Mouse (Mus musculus): ENCODE data around the gene Sim1.

Sim1 gene

DNA sequence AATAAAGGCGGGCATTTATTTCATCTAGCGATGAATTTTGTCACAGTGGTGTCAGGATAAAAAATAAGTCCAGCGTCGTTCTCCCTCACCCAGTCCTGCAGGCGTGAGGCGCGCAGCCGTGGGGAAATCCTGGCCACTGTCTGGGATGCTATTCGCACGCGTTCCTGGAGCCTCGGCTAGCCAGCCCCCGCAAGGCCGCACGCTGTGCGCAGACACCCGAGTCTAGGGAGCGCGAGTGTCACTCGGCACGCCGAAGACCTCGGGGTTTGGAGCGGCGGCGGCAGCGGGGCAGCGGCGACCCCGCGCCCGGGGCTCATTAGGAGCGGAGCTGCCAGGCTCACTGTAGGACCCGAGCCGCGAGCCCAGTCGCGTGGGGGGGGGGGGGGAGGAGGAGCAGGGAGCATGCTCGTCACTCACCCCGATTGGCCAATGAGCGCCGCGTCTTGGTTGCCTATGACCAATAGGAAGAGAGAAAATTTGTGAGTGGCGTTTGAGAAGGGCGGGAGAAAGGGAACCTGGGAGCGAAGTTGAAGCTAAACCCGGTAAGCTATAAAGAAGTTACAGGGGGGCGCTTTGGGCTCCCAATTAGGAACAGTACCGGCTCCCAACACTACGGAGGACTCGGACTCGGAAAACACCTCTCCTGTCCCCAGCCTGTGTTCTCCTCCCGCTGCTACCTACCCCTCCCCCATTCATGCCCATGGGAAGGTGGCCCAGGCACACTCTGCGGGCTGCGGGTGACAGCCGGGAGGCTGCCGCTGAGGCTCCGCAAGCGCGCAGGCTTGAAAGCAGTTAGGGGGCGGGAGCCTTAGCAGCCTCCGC lies at the start of gene Sim1:
TSS of gene Sim1 (plus strand) at position 585 of the 822 bp plus-strand sequence.
- peak; percentile 95 for DNase-seq (ENCODE audit: low spot score)

DNA sequence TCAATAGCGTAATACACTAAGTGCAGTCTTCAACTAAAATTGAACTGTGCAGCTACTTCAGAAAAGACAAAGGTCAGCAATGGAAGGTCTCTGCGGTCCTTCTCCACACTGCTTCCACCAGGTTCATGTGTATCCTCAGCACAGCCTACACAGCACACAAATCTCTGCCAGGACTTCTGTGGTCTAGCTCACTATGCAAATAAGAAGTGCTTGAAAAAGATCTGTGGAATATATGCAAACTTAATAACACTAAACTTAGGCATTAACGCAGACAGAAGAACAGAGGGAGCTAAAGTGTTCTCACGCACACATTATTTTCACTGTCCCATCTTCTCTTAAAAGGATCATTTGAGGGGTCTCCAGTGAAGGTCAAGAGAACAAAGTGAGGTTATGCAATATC lies 26.4 kb upstream of the Sim1 start:
- peak; percentile 24 for DNase-seq (ENCODE audit: low spot score)

DNA sequence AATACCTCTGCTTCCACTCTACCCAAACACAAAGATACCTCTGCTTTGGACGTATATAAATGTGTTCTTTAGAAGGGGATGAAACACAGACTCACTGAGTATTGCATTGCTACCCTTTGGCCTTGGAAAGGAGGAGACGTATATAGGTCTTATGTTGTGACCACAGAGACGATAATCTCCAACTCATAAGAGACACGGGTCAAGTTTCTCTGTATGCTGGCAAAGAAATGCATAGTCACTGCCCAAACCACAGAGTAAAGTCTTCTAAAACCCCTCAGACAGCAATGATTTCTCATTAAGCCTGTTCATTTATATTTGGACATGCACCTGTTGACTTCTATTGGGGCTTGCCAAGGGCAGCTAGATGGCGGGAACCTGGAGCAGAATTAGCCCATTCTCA lies 17.6 kb upstream of the Sim1 start:
- DNase-seq (ENCODE audit: low spot score), result no peak

DNA sequence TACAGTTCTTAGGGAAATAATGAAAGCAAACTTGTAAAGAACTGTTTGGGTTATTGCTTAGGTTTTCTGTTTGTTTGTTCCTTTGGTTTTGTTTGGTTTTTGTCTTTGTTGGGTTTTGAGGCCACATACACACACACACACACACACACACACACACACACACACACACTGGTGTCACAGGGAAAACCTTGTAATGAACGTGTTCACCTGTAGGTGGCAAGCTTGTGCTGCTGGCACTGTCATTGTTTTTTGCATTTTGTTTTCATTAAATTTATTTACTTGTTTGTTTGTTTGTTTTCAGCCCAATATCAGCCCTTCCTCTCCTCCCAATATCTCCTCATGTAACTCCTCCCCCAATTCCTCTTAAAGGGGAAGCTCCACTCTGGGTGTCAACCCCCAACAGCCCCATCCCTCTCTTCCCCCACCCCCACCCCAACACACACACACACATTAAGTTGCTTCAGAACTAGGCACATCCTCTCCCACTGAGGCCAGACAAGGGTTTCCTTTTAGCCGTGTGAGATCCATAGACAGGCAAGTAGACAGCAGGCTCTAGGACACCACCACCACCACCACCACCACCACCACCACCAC lies 13.0 kb upstream of the Sim1 start:
- peak; percentile 37 for DNase-seq (ENCODE audit: low spot score)

DNA sequence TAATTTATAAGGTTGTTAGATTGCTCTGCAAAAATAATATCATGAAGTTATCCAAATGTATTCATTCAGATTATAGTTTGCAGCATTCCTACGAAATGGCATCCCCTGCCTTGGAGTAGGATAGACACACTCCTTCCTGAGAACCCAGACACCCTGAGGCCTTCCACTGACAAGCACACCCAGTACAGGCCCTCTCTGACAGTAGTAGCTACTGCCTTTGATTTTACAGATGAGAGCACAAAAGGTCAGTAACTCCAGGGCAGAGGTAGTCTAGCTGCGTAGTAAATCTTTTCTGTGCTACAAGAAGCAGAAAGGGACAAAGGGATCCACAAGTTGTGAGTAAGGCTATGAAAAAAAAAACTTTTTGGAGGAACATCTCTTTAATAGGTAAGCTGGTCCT lies 12.2 kb upstream of the Sim1 start:
- no peak for DNase-seq (ENCODE audit: low spot score)

DNA sequence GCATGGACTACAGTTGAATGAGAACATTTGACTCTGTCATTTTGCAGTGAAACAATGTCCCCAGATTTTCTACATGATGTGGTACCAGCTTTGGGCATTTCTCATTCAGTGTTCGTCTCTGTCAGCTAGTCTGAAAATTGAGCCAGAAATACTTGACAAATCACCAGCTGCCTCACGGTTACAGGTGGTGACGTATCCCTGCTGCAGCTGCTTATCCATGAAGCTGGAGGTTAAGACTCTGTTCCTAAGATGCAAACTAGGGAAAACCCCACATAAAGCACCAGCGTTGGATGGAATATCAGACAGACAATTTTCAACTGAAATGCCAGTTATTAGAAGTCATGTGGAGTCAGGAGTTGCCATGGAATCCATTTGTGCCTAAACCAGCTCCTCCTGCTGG lies 8.2 kb upstream of the Sim1 start:
- DNase-seq (ENCODE audit: low spot score), result no peak

DNA sequence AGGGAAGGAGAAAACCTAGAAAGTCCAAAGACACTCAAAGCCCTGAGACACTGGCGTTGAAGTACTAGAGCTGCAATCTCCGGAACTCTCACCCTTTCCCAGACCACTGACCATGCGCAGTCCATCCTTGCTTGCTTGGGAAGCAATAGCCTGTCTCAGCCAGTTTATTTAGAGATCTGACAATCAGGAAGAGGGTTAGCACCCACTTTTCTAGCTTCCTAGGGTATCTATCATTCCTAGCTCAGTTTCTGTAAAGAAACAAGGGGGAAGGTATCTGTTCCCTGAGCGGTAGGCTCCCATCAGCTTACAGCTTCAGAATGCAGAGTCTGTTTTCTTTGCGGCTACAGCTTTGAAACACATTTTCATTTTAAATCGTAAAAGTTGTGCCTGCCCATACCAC lies 3.9 kb upstream of the Sim1 start:
- peak; percentile 28 for DNase-seq (ENCODE audit: low spot score)

DNA sequence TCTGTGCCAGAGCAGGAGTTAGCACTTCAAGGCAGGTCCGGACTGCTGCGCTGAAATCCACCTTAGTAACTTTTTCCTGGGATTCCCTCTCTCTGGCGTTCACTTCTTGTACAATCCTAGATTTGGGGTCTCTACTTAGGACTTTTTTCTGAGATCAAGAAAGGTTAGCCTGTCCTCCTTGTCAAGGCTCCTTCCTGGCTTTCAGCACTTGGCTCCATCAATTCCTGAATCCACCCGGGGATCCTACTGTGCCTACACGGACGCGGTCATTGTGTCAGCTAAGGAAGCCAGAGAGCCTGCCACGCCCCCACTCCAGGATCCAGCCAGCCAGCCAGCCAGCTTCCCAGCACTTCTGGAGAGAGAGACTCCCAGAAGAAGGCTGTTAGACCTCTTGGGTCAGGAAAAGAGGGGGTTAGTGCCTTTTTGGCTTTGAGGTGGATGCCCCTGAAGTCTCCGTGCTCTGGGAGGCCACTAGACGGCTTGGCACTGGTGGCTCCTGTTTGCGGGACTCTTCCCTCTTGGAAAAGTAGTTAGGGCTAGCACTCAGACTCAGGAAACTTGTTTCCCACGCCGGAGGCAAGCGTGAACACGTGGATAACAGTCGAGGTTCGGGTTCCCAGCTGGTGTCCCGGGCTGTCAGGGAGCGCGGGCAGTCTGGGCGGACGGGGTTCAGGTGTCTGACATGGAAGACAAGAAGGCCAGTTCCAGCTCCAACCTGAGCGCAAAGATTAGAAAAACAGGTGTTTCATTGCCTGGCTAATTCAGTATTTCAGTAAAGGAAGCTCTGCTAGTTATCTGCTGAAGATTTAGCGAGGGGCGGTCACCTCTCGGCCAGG lies 2.5 kb upstream of the Sim1 start:
- peak; percentile 66 for DNase-seq (ENCODE audit: low spot score)

DNA sequence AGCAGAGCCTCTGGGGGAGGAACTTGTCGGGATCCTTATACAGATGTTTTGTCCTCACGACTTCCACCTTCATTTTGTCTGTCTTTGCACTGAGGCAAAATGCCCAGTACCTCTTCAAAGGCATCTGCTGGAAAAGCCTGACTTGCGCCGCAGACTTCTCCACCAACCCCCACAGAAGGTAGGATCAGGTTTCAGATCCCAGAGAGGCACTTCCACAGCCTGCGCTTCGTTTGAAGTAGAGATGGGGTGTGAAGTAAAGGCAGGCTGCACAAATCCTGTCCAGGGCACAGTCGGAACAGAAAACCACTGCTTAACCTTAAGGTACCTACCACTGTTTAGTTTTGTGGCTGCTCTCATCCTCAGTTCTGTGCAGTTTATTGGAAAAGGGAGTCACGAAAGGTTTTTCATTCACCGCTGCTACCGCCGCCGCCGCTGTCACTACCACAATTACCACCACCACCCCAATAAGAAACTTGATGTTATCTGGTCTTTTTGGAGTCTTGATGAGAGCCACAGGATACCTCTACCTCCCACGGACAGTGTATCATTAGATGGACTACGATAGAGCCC lies 1.7 kb upstream of the Sim1 start:
- peak; percentile 75 for DNase-seq (ENCODE audit: low spot score)

DNA sequence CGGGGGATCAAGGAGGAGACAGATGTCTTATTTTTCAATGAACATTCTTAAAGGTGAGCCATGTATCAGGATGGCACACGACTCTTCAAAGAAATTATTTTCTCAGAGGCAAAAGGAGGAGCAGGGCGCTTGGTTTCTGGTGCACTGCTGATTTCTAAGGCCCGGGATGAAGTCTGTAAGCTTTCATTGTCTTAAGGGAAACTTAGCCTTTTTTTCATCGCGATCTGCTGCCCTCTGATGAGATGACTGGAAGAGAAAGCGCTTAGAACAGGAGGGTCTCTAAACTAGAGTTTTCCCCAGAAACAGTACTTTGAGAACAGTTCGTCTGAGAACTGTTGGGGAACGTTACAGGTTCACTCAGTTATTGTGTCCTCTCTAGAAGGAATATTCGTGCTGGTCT lies 1.0 kb upstream of the Sim1 start:
- DNase-seq (ENCODE audit: low spot score), result peak; percentile 58

DNA sequence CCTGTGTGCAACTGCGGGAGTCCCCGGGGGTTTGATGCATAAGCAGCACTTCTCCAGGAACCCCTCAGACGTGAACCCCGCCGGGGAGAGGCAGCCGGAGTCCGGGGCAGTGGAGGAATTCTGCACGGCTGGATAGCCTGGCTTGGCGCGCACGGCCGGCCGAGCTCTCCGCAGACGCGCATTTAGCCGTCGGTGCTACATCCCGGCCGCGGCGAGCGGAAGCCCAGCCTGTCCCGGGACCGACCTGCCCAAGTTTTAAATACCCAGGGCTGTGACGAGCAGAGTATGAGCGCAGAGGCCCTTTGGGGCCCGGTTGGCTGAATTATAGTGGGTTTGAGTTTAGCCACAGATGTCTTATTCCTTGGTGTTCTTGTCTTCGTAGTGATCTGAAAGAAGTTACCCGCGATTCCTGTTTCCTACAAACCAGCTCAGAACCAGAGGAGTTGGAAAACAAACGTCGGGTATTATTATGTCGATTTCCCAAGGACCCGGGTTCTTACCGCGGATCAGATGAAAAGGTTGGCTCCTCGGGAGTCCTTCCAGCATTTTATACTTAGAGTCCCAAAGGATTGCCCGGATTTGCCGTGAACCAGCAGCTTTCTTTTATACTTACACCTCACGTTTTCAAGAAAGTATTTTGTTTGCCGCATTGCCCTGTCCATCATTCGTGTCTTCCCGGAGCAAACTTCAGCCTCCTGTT lies 687 bp downstream of the Sim1 start:
- peak; percentile 63 for DNase-seq (ENCODE audit: low spot score)

DNA sequence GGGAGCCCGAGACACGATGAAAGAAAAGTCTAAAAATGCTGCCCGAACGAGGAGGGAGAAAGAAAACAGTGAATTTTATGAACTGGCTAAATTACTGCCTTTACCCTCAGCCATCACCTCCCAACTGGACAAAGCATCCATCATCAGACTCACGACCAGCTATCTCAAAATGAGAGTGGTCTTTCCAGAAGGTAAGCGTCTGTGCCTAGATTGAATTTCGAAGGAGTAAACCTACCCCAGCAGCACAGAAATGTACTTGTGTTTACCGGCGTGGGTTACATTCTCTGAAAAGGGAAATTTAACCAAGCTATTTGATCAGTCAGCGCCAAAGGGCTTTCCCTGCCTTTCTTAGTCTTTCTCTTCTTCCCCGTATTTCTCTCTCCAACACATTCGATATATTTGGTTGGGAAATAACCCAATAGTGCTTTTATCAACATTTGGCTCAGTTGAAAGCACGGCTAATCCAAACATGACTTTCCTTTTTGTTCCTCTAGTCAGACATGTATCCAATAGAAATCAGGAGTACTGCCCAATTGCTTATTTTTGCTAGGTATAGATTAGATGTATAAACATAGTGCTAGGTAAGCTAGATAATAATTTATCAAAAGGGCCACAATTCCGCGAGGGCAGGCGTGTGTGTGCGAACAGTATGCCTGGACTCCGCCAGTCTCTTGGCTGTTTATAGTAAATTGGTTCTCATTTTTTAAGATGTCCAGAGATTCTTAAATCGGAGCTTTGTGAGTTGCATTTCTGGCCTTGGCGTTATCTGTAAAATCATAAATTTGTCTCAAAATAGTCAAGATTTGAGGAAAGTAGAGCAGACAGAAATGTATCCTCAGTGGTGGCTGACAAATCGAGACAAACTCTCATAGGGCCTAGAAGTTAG lies 1.6 kb downstream of the Sim1 start:
- peak; percentile 65 for DNase-seq (ENCODE audit: low spot score)

DNA sequence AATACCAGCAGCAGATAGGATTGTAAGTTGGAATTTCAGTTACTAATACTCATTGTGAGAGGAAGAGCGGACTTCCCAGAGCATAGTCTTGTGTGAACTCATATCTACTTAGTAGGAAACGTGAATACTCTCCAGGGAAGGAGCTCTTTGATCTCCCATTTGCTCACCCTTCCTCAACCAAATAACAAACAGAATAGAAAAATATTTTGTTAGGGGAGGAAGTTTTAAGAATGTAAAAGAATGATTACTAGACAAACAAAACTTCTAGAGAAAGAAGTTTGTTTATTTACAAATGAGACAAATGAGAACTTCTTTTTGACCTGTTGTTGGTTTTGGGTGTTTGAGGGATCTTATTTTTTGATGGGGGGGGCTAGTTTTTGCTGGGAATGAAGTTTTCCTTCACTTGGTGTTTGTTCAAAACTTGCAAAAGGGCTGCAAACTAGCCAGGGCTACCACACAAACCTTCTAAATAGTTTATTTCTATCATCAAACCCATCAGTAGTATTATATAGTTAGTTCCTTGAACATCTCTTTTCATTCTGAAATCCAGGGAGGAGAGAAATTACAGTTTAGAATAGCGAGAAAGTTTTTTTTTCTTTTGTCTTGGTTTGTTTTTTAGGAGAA lies 2.3 kb downstream of the Sim1 start:
- no peak for DNase-seq (ENCODE audit: low spot score)

DNA sequence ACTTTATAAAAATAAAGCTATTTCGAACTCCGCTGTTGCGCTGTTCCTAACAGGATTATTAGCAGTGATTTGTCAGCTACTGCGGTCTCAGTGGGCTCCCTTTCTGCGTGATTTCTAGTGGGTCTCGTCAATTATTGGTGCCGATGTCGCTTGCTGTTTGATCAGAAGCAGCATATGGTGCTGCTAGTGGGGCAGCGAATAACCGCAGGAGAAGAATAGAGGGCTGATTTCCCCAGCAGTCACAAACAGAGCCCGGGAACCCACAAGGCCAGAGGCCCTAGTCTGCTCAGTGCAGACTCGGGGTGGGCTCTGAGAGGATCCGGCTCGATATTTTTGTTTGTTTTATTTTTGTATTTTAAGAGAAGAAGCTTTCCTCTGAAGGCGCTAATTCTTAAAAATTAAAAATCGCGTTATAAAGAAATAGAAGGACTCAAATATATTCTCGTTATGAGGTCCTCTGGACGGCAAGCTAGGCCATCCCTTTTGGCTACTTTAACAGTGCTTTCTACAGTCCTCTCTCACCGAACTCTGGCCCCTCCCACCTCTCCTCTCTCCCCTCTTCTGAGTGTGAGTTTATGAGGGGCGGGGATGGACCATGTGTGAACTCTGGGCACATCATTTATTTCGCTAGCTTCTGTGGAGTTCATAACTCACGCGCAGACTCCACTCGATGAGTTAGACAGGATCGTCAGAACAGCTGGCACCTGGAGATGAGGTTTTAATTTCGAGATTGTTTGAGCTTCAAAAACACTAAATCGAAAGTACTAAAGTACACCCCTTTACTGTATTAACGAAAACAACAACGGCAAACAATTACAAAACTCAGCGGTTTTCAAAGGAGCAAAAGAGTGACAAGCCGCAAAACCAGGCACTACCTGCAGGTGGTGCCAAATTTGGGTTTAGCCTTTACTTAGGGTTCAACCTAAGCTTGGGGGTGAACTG lies 3.2 kb downstream of the Sim1 start:
- DNase-seq (ENCODE audit: low spot score), result peak; percentile 82

DNA sequence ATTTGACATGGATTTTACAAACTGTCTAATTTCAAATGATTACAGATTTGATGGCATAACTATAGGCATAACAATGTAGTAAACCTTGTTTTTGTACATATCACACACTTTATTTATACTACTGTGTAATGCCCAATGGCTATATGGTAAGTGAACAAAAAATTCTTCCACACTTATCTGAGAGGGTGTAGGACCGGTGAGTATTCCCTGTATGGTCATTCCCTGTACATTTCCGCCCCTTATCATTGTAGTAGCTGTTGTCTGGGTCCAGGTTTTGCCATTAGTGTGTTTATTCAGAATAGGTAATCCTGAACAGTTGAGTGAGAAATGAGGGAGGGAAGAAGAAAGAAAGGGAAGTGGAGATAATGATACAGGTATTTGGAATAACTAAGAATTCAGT lies 4.1 kb downstream of the Sim1 start:
- no peak for DNase-seq (ENCODE audit: low spot score)

DNA sequence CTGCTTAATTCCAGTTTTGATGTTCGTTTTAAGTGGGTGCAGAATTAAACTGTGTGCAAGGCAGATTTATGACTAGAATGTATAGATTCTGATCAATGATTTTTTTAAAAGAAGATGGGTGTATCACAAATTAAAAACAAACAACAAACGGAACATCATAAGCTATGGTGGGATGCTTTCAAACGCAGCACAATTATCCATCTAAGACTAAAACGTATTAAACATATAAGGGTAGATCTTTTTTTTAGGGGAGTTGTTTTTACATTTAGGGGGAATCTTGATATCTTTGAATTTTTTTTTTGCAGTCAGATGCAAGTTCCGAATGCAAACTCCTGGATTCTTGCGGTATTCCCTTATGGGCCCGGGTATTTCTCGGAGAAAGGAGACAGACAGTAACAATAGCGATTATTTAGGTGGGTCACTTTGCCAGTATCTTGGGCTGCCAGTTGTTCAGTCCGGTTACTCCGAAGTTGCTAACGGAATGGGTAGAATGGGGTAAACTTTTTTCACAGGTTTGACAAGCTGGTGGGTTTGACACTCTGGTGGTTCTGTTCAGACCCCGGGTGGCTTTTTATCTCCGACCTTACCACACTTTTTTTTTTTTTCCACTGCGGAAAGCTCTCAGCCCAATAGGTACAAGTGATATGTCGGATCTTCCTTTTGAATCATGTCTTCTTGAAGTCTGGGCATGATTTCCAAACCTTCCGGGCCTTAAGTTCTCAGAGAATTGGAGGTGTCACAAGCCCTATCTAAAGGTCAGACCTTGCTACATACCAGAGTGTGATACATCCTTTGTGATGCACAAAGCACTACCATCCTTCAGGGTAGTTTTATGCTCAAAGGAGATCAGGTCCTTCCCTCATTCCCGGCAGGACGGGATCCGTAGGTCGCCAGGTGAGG lies 5.5 kb downstream of the Sim1 start:
- peak; percentile 63 for DNase-seq (ENCODE audit: low spot score)

DNA sequence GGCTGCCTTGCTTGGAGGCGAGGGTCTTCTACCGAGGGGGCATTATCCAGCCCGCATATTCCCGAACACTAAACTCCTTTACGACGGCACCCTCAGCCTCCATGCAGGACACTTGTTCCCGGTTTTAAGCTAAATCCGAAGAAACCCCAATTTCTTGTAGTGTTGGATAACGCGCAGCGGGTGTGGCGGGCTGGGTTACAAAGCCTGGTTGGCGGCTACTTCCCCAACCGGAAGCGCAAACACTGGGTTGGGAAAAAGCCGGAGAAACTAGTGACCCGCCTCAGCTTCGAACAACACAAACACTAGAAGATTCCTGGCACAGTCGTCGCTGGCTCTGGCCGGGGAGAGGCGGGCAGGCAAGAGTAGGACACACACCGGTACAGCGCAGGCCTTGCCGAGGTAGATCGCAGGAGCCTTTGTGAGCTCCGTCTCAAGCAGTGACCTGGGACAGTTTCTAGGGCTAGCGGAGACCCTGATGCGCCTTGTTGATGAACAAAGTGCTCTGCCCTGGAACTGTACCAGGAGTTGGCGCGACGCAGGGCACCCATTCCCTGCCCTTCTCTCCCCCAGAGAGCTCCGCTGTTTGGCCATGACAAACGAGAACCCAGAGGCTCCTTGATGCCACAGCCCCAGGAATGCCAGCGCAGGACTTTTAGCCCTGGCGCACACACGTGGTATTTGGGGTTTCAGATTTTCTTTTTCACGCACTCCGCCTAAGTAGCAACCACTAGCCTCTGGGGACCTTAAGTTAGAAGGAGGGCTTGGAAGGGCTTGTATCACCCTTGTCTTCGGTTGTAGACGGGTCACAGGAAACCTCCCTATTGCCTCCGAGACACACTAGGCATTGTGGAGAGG lies 6.4 kb downstream of the Sim1 start:
- peak; percentile 66 for DNase-seq (ENCODE audit: low spot score)

Data from embryo, embryonic 10.5 days (tissue).